Mouse (Mus musculus) stomach, postnatal 0 days (tissue): ENCODE measurements around the gene Sytl3.
"Not testable (repeated sequence)": the region's sequence is repeated elsewhere in the genome, so short reads cannot be mapped to it uniquely, and the experiment has no call there.

Source experiments
- CTCF ChIP-seq: IDR thresholded peaks from 2 replicates; pipeline ENCODE4 v1.5.1; 2016; ENCODE audit warnings: antibody characterized with exemption, low read depth, mild to moderate bottlenecking, moderate library complexity
- EP300 ChIP-seq: optimal IDR thresholded peaks from 2 replicates; pipeline ENCODE3; 2016; ENCODE audit warnings: antibody characterized with exemption

DNA sequence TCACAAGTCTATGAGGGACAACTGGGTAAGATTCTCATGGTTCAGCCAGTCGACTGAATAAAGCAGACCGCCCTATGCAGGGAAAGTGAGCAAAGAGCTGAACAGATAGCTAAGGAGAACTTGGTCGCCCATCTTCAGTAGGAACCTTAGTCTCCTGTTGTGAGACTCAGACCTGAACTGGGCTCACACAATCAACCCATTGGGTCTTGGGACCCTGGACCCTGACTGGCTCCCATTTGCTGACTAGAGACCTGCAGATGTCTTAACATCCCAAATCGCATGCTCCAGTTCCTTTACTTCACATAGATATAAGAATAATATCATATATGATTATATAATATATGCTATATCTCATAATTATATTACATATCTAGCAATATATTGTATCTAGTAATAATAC, 21.5 kb upstream of the Sytl3 start:
- not testable (repeated sequence) for TF ChIP-seq CTCF, EP300
